Mouse (Mus musculus) liver, embryonic 14.5 days (tissue): ENCODE measurements around the gene Rasal1. TPM values are rescaled to one million over a fixed set of nuclear protein-coding genes. Genes with fewer than 3 reads are reported as not detected.
A peak's percentile ranks its signal among the peaks of the same experiment; 100 is the strongest.

Experiments used
- ATAC-seq: fragments of 200-750 bp; cut with Nextera tagmentation; 2 replicates; pipeline ENCODE4 v1.8.0; 2017; ENCODE audit warnings: moderate number of reproducible peaks, mild to moderate bottlenecking, moderate library complexity; ENCODE audit not compliant: insufficient read depth
- DNase-seq, 3 experiments: peaks; one replicate each; pipeline ENCODE4 v3.0.0-alpha.2; 2012 to 2013; ENCODE audit warnings: low read depth in 3 of 3, low spot score in 3 of 3
- H3K27ac ChIP-seq: fragments of 300-500 bp; sonication (generic); 2 replicates; pipeline ENCODE4 v1.5.1; 2014; ENCODE audit warnings: moderate library complexity, mild to moderate bottlenecking, control low read depth, inconsistent platforms
- H3K27me3 ChIP-seq: fragments of 300-500 bp; sonication (generic); 2 replicates; pipeline ENCODE4 v1.6.1; 2014; ENCODE audit warnings: mild to moderate bottlenecking, low read length, moderate library complexity; ENCODE audit not compliant: control insufficient read depth, insufficient read depth
- H3K36me3 ChIP-seq: fragments of 300-500 bp; sonication (generic); replicated peaks from 2 replicates; pipeline ENCODE4 v1.6.1; 2014; ENCODE audit warnings: low read depth; ENCODE audit not compliant: control insufficient read depth, insufficient read depth
- H3K4me1 ChIP-seq, 2 experiments: fragments of 200-500 bp in 1 of 2; fragments of 300-500 bp in 1 of 2; sonication (generic) in 1 of 2; replicated peaks; 2 replicates each; pipeline ENCODE4 v1.6.1; 2012 to 2014; ENCODE audit warnings: antibody characterized with exemption in 1 of 2, inconsistent platforms in 1 of 2, low read length in 1 of 2; ENCODE audit not compliant: control insufficient read depth in 2 of 2, insufficient read depth in 2 of 2
- H3K4me2 ChIP-seq: fragments of 300-500 bp; sonication (generic); 2 replicates; pipeline ENCODE4 v1.6.1; 2014; ENCODE audit warnings: low read depth, mild to moderate bottlenecking, control low read depth, moderate library complexity
- H3K4me3 ChIP-seq, 2 experiments: fragments of 200-500 bp in 1 of 2; fragments of 300-500 bp in 1 of 2; sonication (generic) in 1 of 2; 2 replicates each; pipeline ENCODE4 v1.5.1; 2012 to 2014; ENCODE audit warnings: low read depth in 2 of 2, low read length in 2 of 2, mild to moderate bottlenecking in 2 of 2, control low read depth in 1 of 2, inconsistent platforms in 1 of 2, moderate library complexity in 1 of 2; ENCODE audit not compliant: insufficient read depth in 1 of 2
- H3K9ac ChIP-seq: fragments of 300-500 bp; sonication (generic); replicated peaks from 2 replicates; pipeline ENCODE4 v1.6.1; 2014; ENCODE audit warnings: mild to moderate bottlenecking, control low read depth, moderate library complexity
- H3K9me3 ChIP-seq: fragments of 300-500 bp; sonication (generic); 2 replicates; pipeline ENCODE4 v1.6.1; 2016; ENCODE audit warnings: low read length, mixed read lengths; ENCODE audit not compliant: control insufficient read depth
- CTCF ChIP-seq: IDR thresholded peaks from 2 replicates; pipeline ENCODE4 v1.5.1; 2016; ENCODE audit warnings: antibody characterized with exemption, low read depth, control low read depth
- EP300 ChIP-seq: IDR thresholded peaks from 2 replicates; pipeline ENCODE4 v1.6.1; 2016; ENCODE audit warnings: antibody characterized with exemption, low read depth
- WGBS: fragments of 180-500 bp; shearing (Covaris S2); extraction: QIAGEN DNeasy Blood & Tissue Kit; methylation state at CpG from one replicate; pipeline ENCODE4 v1.1.7; 2014; ENCODE audit not compliant: insufficient replicate concordance; 5-methylcytosine and 5-hydroxymethylcytosine counted together
- polyA plus RNA-seq, 2 experiments: library from polyadenylated mRNA; depleted of rRNA in 1 of 2; stranded (reverse) in 1 of 2; unstranded in 1 of 2; fragments of >200 nt; fragmentation: Nextera tagmentation in 1 of 2; extraction: Ambion mirVana in 1 of 2; gene quantifications; 2 replicates each; pipeline versions ENCODE4 v1.2.1 to v1.2.3; 2012 to 2014

The Rasal1 gene
- polyA plus RNA-seq, 2 experiments: 0.17 to 0.18 TPM

- Histone ChIP-seq H3K4me1 (no peaks in the 10 kb centered on the region), H3K36me3 (no peaks in the 10 kb centered on the region; the same call in none of the 2 replicates), H3K4me3 (no peak overlapping the region), H3K4me2 (no peak overlapping the region), H3K9me3 (peaks cover 3% of the 10 kb centered on the region), H3K27ac (no peak overlapping the region), H3K27me3 (peaks cover 7% of the 10 kb centered on the region), H3K9ac (no peak overlapping the region)
- no peak for DNase-seq
- ATAC-seq: no peak
- 61% methylated on average over 7 of the region's 7 CpGs for WGBS
- TF ChIP-seq CTCF: no peak
- TF ChIP-seq EP300: no peak
Observed at GRCm38 (mm10) chr5:120628624-120629023, 20.0 kb upstream of the Rasal1 start.

GRCm38 (mm10) chr5:120631128-120631527, 17.5 kb upstream of the Rasal1 start:
- H3K9ac ChIP-seq: no peak overlapping the region
- DNase-seq (no peak), ATAC-seq (no peak)
- WGBS: 11% methylated on average over 29 of the region's 29 CpGs
- peaks cover 3% of the 10 kb centered on the region for H3K9me3 ChIP-seq
- H3K4me2 ChIP-seq: no peak overlapping the region
- TF ChIP-seq CTCF (no peak), EP300 (no peak)
- H3K36me3 ChIP-seq: no peaks in the 10 kb centered on the region
- no peak overlapping the region for H3K27ac ChIP-seq
- H3K4me1 ChIP-seq: no peaks in the 10 kb centered on the region
- peaks cover 7% of the 10 kb centered on the region for H3K27me3 ChIP-seq
- no peak overlapping the region for H3K4me3 ChIP-seq

- 80% methylated on average over 5 of the region's 5 CpGs for WGBS
- TF ChIP-seq EP300: no peak
- TF ChIP-seq CTCF: peak; percentile 48
- Histone ChIP-seq H3K4me1 (no peaks in the 10 kb centered on the region), H3K4me2 (no peak overlapping the region), H3K4me3 (no peak overlapping the region), H3K9ac (no peak overlapping the region), H3K9me3 (peaks cover 3% of the 10 kb centered on the region), H3K27ac (no peak overlapping the region), H3K36me3 (no peaks in the 10 kb centered on the region), H3K27me3 (peaks cover 7% of the 10 kb centered on the region)
- DNase-seq (no peak), ATAC-seq (no peak)
Observed at GRCm38 (mm10) chr5:120631892-120632291, 16.7 kb upstream of the Rasal1 start.

- ATAC-seq (no peak), DNase-seq (no peak)
- Histone ChIP-seq H3K9ac (no peak within 1 kb of the TSS), H3K27me3 (peaks cover 7% of the 10 kb centered on the region), H3K36me3 (no peaks in the 10 kb centered on the region), H3K4me3 (no peak within 1 kb of the TSS), H3K27ac (no peak within 1 kb of the TSS), H3K9me3 (peaks cover 3% of the 10 kb centered on the region), H3K4me1 (no peaks in the 10 kb centered on the region), H3K4me2 (no peak within 1 kb of the TSS)
- 32% methylated on average over 9 of the region's 9 CpGs for WGBS
- no peak for TF ChIP-seq EP300
- no peak for TF ChIP-seq CTCF
Observed at GRCm38 (mm10) chr5:120634131-120634530, 14.5 kb upstream of the Rasal1 start, which contains the start of gene Cfap73. Gene Cfap73 (minus strand): TSS chr5:120634235.

GRCm38 (mm10) chr5:120634860-120635259, 13.8 kb upstream of the Rasal1 start:
- TF ChIP-seq EP300: no peak
- TF ChIP-seq CTCF: no peak
- 34% methylated on average over 5 of the region's 5 CpGs for WGBS
- Histone ChIP-seq H3K9ac (no peak overlapping the region), H3K4me2 (no peak overlapping the region), H3K4me3 (no peak overlapping the region), H3K36me3 (no peaks in the 10 kb centered on the region), H3K27me3 (peaks cover 7% of the 10 kb centered on the region), H3K27ac (no peak overlapping the region), H3K9me3 (peaks cover 3% of the 10 kb centered on the region), H3K4me1 (no peaks in the 10 kb centered on the region)
- ATAC-seq (no peak), DNase-seq (no peak)
